Mouse (Mus musculus): ENCODE measurements at regions not wholly inside any gene's neighbourhood (a gene's known extent, or its start where the extent isn't known, plus 50 kb on each side); places are given as distances from the start of the nearest gene placed in this dataset.

- no peak for DNase-seq
These were observed 348.4 kb upstream of the Acvr2a start for GRCm38 (mm10) chr2:48465483-48465882.

- no peak for DNase-seq
These were observed 345.0 kb upstream of the Acvr2a start for GRCm38 (mm10) chr2:48468895-48469294.

DNA sequence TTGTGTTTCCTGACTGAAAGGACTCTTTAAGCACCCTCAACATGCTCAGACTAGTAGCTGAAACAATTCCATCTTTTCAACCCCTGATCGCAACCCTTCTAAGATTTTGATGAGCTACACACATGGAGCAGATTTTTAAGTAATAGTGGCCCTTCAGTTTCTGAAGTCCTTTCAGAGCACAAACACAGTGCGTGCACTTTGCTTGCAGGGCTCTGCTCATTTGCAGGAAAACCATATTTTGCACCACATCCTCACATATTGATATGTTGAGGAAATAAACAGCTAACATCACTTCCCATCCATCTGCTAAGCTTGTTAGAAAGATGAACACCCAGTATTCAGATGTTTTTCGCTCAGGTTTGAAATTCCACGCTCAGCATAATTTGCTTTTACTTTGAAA is 344.6 kb upstream of the Acvr2a start:
- DNase-seq, result no peak

- no peak for DNase-seq
These were observed 340.8 kb upstream of the Acvr2a start for GRCm38 (mm10) chr2:48473102-48473501.

DNA sequence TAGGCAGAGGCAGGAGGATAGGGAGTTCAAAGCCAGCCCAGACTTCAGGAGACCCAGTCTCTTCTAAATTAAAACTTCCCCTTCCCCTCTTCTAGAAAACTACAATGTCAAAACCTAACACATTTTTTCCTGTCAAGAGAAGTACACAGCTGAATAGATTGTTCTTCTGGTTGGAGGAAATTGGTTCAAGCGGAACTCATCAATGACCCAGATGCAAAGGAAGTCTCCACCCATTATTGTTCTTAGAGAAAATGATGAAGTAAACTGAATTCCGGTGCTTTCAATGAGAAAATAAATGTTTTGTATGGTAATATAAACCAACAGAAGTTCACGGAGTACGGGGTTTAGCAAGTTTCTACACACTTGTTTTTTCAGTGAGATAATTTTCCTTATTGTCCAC is 339.3 kb upstream of the Acvr2a start:
- no peak for DNase-seq

- no peak for DNase-seq
These were observed 337.1 kb upstream of the Acvr2a start for GRCm38 (mm10) chr2:48476777-48477176.

DNA sequence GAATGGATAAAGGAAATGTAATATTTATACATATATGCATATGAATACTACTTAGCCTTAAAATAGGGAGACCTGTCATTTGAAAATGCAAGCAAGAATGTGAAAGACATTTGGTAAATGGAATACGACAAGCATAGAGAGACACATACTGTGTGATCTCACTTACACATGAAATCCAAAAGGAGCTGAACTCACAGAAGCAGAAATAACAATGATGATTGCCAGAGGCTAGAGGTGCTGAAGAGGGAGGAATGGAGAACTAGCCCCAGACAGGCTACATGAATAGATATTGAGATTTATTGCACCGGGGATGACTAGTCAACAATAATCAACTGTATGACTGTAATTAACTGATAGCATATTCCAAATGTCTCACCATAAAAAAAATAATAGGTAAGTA is 336.6 kb upstream of the Acvr2a start:
- no peak for DNase-seq

DNA sequence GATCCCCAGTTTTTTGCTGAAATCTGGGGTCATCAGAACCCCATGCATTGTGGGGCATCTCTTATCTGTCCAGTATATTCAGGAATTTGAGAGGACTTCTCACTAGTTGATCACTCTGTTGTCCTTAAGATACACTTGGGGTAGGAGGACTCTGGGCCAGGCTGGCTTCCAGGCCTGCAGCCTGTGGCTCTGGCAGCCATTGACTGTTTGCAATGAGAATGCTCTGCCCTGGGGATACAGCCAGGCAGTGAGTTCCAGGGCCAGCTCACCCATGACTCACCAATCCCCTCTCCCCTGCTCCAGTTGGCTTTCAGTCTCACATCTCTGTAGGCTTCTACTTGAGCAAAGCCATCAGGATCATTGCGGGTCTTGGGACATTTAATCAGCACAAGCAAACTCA is 334.3 kb upstream of the Acvr2a start:
- DNase-seq, result peak; percentile 25 to 27

DNA sequence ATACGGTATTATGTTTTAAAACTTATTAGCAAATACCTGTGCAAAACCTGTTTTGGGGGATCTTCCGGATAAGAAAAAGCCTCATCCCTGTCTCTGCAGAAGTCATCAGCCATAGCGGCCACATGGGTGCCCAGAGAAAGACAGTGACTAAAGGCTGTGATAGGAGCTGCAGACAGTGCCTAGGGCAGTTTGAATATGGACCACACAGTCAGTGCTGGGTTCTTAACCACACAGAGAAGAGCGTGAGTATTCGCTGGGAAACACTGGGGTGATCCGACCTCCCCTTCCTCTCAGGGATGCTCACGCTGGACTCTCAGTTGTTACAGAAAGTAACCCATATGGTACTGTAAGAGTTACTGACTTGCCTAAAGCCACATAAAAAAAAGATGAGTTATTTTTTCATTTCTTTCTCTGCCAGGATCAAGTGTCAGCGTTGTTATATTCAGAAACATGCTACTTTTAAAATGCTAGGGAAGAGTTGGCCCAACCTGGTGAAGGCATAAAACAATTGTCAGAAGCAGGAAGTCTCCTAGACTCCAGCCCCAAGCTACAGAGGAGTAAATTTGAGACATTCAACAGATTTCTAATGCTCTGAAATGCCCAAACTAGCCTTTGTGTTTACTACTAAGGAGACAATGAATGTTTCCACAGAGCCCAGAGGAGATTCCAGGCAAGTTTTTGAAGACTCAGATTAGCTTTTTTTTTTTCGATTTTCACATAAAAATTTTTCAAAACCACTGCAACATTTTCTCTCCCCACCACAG is 333.3 kb upstream of the Acvr2a start:
- no peak for DNase-seq

DNA sequence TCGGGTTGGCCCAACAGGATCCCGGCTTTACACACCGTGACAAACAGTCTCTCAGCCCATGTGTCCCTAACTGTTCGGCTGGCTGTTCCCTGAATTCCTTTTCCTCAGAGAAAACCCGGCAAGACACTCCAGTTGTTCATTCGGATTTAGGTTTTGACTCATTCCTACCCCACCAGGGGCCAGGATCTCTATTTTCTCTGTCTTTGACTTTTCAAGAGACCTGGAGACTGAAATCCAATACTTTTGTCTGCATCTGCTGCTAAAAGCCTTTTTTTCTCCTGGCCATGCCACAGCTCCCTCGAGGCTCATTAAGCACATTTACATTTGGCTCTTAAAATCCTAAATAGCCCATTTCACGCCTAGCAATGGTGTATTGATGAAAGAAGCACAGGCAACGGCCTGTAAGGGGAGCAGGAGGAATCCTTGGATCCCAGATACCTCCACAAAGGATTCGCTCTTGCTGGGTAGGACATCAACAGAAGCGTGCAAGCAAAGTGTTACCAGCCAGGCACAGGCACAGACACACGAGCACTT is 332.6 kb upstream of the Acvr2a start:
- DNase-seq, result no peak

- DNase-seq, result no peak
These were observed 320.3 kb upstream of the Acvr2a start for GRCm38 (mm10) chr2:48493574-48493973.

- DNase-seq, result no peak
These were observed 319.8 kb upstream of the Acvr2a start for GRCm38 (mm10) chr2:48494065-48494464.

GRCm38 (mm10) chr2:48494632-48495031 is 319.3 kb upstream of the Acvr2a start:
- no peak for DNase-seq

DNA sequence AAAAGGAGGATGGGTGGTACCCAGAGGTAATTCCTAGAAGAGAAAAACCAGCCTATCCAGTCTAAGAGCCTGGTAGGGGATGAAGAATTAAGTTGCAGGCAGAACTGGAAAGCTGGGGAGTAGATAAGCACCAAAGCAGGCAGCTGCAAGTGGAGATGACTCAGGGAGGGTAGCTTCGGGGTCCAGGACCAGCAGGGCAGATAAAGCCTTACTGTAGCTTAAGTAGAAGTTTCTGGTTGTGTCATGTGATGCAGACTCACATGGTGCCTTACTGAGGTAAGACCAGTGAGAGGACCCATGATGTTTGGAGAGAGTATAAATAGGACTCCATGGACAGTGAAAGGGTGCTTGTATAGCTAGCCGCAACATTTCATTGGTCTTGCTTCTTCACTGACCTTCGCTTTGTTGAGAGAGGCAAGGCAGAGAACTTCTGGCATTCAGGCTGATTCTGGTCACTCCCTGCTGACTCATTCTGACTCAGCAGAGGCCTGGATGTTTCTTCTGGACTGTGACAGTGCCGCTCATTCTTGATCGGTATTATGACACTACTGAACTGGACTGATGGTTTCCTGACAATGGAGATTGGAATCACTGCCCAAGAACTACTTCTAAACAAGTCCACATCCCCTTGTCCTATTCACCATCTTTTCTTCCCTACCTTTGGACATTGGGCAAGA is 315.7 kb upstream of the Acvr2a start:
- no peak for DNase-seq

DNA sequence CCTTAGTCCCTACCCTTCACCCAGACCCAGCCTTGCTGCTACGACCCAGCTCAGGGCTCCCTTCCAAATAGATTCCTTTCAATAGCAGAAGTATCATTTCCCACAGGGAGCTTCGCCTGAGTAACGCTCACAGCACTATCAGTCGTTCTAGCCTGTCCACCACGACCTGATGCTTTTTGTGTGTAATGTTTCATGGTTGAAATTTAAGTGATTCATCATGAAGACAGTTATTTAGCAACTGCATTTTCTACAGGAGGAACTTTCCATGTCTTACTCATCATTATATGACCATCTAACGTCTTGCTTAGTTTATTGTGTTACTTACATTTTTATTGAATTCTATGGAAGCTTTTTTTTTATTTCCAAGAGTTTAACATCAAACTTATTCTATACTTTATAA is 314.5 kb upstream of the Acvr2a start:
- no peak for DNase-seq

GRCm38 (mm10) chr2:48501387-48501786 is 312.5 kb upstream of the Acvr2a start:
- DNase-seq, result no peak

- no peak for DNase-seq
These were observed 300.1 kb upstream of the Acvr2a start for GRCm38 (mm10) chr2:48513848-48514247.

GRCm38 (mm10) chr2:48519838-48520404 is 294.0 kb upstream of the Acvr2a start:
- no peak for DNase-seq

DNA sequence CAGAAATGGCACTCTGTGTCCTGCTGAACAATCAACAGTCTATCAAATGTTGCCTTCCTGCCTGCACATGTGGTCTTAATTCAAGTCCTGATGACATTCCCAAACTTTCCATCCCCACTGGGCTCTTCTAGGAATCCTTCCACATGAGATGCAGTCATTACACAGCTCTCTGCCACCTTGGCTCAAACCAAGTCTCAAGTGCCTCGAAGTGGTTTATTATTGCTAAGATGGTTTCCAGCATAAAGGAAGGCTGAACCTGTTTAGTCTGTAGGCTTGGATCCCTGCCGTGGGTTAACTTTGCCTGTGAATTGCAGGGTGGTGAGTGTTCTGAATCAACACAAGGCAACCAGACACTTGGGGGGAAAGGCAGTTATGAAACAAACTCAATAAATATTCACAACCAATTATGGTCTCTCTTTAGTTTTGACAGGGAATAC is 293.4 kb upstream of the Acvr2a start:
- DNase-seq, result no peak

GRCm38 (mm10) chr2:48535453-48535852 is 278.5 kb upstream of the Acvr2a start:
- DNase-seq, result no peak

DNA sequence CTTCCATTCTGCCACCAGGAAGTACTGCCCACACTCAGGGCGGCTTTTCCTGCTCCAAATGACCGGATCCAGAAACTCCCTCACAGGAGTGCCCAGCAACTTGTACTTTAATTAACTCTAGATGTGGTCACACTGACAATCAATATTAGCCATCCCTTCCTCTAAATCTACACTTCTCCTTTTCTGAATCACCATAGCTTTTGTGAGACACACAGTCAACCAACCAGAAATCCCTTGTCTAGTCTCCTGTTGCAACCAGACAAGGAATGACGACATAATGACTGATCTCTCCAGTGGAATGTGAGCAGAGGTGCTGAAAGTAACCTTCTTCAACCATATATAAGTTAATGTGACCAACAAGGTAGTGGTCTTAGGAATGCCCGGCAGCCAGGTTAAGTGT is 277.0 kb upstream of the Acvr2a start:
- DNase-seq, result no peak

DNA sequence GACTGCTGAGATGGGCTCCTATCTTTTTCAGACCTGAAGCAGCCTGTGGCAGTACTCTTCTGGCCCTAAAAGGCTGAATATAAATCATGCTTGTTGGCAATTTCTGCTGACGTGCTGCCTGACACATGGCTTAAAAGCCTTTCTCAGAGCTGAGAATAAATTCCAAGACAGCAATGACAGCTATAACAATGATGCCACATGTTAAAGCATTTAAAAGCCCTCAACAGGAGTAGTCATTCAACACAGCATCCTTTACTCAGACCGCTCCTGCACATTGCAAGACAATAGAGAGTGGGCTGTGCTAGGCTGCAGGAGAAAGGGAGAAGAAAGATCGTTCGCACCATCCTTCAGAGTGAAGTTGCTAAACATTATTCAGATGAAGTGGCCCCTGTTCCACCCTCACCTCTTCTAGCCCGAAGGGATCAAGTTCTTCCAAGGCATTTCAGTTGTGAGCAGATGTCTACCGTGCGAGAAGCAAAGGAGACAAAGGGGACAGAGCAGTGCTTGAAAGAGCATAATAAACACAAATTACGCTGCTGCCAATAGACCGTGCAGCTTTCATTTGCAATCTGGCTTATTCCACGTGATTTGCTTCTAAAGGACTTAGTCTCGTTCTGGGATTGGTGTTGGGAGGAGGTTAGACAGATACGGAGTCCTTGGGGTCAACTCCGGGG is 275.1 kb upstream of the Acvr2a start:
- no peak for DNase-seq

Data from adrenal gland, postnatal 36 days (tissue).